Mouse (Mus musculus): ENCODE results near the gene Gm11042.
A peak's percentile ranks its signal among the peaks of the same experiment; 100 is the strongest.

Gene Gm11042

DNA sequence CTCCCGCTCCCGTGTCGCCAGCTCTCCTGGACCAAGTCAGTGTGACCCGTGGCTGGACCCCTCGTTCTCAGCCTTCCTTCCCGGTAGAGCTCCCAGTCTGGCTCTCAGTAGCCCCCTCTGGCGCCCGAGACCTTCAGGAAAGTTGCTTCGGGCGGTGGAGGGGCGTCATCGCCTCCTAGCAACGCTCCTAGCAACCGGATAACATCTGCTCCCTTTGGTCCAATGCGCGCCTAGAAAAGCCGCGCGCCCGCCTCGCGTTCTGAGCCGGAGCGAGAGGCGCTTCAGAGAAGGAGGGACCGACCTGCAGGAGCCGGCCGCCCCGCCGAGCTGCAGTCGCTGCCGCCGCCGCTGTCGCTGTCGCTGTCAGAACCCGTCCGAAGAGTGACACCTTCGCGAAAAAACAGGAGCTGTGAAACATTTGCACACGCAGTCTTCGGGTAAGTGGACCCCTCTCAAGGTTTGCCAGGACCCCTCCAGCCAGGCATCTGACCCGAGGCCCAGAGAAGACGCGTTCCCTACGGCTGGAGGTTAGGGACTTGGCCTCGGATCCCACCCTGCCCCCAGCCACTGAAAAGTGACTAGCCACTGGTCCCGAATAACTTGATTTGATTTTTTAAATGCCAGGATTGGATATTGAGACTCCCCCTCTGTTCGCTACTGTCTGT is 32.0 kb downstream of the Gm11042 start:
- peak; percentile 3 for DNase-seq

DNA sequence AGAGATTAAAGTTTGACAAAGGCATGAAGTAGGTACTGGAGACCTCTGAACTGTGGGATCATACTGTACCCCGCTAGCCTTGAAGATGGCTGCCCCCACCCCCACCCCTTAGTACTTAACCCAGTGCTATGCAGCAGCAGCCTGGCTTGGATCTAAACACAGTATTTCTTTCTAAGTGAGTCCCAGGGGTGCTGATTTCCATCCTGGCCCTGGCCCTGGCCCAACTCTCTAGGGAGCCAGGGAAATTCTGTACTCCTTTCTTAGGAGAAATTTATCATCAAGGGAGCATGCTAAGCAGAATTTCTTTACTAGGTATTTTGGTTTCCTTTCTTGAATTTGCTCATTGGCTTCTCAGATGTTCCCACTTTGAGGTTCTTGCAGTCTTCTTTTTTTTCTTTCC is 33.3 kb downstream of the Gm11042 start:
- DNase-seq, result no peak

DNA sequence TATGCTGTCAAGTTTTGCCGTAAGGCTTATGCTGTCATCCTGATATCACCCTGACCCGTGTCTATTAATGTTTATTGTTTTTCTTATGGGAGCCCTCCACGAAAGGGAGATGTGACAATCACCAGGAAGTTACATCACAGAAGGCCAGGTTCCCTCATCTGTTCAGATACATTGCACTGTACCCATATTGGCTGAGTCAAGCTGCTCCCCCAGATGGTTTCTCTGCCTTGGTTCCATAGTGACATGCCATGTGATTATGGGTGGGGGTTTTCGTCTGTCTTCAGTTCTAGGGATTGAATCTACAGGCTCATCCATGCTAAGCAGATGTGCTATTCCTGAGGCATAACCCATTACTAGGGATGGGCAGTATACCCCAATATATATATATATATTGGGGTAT is 34.8 kb downstream of the Gm11042 start:
- DNase-seq, result no peak

DNA sequence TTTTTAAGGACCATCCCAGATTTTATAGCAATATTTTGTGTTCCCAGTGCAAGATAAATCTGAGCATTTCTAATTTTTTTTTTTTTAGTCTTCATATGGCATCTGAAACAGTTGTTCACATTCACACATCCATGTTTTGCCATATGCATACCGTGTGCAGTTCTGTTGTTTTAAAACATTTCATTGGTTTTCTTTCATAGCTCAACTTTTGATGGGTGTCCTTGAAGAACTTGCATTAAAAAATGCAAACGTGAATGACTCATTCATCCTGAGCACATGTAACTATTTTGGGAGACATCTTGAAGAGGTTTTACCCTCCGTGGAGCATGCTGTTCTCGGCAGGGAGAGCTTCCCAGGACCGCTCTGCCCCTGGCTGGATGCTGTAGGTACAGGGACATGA is 38.9 kb downstream of the Gm11042 start:
- DNase-seq, result no peak

DNA sequence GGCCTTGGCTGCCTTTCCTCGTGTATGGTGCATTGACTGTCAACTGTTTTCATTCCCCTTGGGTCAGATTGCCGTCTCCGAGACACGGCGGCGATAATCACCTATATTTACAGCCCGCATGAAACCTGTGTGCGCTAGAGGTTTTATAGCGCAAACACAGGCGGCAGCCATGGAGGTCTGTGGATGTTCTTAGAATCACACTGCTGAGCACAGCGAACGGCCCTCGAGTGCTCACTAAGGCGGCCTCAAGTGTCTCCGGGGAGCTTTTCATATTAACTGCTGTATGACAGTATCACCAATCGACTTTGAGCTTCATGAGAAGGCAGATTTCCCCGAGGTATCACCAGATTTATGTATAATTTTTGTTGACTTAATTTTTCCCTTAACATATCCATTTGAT is 43.6 kb downstream of the Gm11042 start:
- DNase-seq, result no peak

DNA sequence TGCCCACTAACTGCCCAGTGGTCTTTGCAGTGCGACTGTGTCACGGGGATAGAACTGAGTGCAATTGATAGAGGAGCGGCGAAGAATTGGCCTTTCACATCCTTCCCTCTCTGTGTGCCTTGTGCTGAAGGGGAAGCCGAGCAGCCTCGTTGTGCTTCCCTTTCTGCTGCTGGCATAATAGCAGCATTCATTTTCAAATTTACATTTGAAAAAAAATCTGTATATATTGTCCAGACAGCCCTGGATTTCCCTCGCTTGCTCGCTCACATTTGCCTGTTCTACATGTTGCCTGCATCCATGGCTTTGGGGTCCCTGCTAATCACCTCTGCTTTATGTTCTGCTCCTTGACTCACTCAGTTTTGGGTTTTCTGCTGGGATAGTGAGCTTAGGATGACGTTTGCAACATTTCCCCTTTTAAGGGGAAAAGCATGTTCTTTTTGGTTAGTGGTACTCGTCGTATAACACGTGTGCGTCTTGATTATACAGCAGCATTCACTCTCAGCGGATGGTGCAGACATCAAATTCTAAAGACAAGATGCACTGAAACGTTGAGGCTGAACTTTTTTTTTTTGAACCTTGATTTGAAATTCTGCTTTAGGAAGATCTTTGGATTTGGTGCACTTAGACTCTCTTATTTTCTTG is 47.4 kb downstream of the Gm11042 start:
- DNase-seq, result no peak

DNA sequence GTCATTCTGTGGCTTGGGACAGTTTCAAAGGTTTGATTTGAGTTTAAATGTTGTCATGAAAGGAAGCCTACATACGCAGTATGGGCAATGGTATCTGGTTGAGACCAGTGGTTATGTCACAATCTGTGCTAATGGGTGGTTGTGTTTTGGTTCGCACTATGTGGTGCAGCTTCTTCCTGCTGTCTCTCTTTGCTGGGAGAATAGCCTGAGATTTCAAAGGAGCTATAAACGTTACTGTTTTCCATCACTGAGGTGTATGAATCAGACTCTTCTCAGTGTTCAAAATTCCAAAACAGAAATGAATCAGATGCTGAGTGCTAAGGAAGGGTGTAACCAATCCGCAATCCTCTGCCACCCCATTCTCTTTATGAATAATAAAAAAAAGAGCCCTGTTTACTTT is 49.1 kb downstream of the Gm11042 start:
- no peak for DNase-seq
